Mouse (Mus musculus): ENCODE measurements at regions not wholly inside any gene's neighbourhood (a gene's known extent, or its start where the extent isn't known, plus 50 kb on each side); places are given as distances from the start of the nearest gene placed in this dataset.

DNA sequence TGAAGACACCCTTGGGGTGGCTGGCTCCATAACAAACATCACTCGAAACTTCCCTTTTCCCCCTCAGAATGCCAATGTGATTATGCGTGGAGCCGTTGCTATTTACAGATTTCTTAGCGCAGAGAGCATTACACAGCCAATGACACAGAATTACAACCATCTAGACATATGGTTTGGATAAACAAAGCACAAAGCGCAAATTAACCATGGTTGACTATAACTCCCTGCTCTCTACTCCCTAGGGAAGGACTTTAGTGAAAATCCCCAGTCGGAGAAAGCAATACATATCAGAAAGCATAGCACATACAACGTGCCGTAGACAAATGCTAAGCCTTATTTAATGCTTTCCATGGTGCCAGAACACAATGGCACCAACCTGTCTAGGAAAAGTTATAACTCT, 131.8 kb downstream of the Tshz3 start:
- no peak for DNase-seq (ENCODE audit: extremely low spot score in 1 of 2, low spot score in 2 of 2)
- H3K4me3 ChIP-seq = no peak overlapping the region
- no peak for TF ChIP-seq CTCF (IDR thresholded peaks at IDR 0.05)
- intact Hi-C loops (cut with DNase I) = no loop called here
- H3K27ac ChIP-seq = no peak overlapping the region

- TF ChIP-seq CTCF (IDR thresholded peaks at IDR 0.05) = no peak
- Histone ChIP-seq H3K4me3 (no peak overlapping the region), H3K27ac (no peak overlapping the region)
- intact Hi-C loops (cut with DNase I) = no loop called here
- no peak for DNase-seq (ENCODE audit: extremely low spot score in 1 of 2, low spot score in 2 of 2)
These were observed 132.2 kb downstream of the Tshz3 start for GRCm38 (mm10) chr7:36830155-36830554.

- DNase-seq (ENCODE audit: extremely low spot score in 1 of 2, low spot score in 2 of 2) = no peak
- H3K4me3 ChIP-seq = no peak overlapping the region
- intact Hi-C loops (cut with DNase I) = no loop called here
- no peak overlapping the region for H3K27ac ChIP-seq
- TF ChIP-seq CTCF (IDR thresholded peaks at IDR 0.05) = no peak
These were observed 150.4 kb downstream of the Tshz3 start for GRCm38 (mm10) chr7:36848279-36848678.

DNA sequence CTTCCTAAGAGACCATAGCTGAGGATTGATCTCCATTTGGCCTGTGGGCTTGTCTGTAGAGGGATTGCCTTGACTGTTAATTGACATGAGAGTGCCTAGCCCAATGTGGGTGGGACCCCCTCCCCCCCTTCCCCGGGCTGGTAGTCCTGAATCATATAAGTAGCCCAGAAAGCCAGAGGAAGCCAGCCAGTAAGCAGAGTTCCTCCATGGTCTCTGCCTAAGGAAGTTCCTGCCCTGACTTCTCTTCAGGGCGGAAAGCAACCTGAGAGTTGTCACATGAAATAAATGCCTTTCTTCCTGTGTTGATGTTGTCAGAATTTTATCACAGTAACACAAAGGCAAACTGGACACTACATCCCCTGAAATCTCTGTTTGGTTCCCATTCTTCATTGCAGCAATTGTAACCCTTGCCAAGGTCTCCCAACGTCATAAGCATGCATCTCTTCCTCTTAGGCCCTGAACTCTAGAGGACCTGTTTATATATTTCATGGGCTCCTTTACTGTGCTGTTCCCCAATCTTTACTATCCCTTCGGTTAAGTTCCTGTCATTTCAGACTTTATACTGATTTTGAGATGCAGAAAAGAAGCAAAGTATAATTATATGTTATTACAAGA, 153.5 kb downstream of the Tshz3 start:
- no peak for DNase-seq (ENCODE audit: extremely low spot score in 1 of 2, low spot score in 2 of 2)
- intact Hi-C loops (cut with DNase I) = no loop called here
- TF ChIP-seq CTCF (IDR thresholded peaks at IDR 0.05) = no peak
- Histone ChIP-seq H3K27ac (no peak overlapping the region), H3K4me3 (no peak overlapping the region)

DNA sequence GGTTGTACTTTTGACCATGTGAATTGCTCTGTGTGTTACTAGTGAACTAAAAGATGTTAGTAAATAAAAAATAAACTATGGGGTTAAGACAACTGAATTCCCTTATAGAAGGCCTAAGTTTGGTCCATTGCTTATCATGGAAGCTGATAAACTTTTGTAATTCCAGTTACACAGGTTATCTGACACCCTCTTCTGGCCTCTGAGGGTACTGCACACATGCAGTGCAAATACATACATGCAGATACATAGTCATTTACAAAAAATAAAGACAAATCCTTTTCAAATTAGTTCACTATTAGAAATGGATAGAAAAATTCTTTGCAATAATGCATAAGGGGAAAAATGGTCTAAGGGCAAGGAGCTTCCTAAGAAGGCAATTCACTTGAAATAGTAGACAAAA, 156.4 kb downstream of the Tshz3 start:
- no peak overlapping the region for H3K27ac ChIP-seq
- TF ChIP-seq CTCF (IDR thresholded peaks at IDR 0.05) = peak; percentile 25
- no peak overlapping the region for H3K4me3 ChIP-seq
- DNase-seq (ENCODE audit: extremely low spot score in 1 of 2, low spot score in 2 of 2) = no peak
- intact Hi-C loops (cut with DNase I) = no loop called here

- DNase-seq (ENCODE audit: extremely low spot score in 1 of 2, low spot score in 2 of 2) = no peak
- H3K4me3 ChIP-seq = no peak overlapping the region
- H3K27ac ChIP-seq = no peak overlapping the region
- intact Hi-C loops (cut with DNase I) = no loop called here
- TF ChIP-seq CTCF (IDR thresholded peaks at IDR 0.05) = no peak
These were observed 161.5 kb downstream of the Tshz3 start for GRCm38 (mm10) chr7:36859428-36859827.

GRCm38 (mm10) chr7:36862481-36862880, 164.6 kb downstream of the Tshz3 start:
- no peak for TF ChIP-seq CTCF (IDR thresholded peaks at IDR 0.05)
- no peak for DNase-seq (ENCODE audit: extremely low spot score in 1 of 2, low spot score in 2 of 2)
- peak overlapping the region; percentile 15; the same call in 1 of the 2 replicates for H3K27ac ChIP-seq
- intact Hi-C loops (cut with DNase I) = loop anchor here (5.0 to 10.0 kb wide), 6 partner anchors 128 to 968 kb away; no protein-coding TSS in a partner anchor
- H3K4me3 ChIP-seq = no peak overlapping the region

DNA sequence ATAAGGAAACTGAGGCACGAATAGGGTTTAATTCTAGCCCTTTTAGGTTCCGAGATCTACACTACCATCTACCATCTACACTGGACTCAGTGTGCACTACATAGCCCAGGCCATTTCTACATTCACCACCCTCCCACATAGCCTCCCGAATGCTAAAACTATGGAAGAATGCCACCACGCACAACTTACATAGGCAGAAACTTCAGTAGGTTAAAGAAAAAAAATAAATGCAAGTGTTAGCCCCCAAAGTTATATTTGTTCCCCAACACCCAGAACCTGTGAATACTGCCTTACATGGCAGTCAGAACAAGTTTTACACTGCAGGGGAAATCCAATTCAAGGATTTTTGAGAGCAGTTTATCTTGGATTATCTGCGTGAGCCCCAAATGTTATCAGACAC, 165.8 kb downstream of the Tshz3 start:
- H3K27ac ChIP-seq = peak overlapping the region; percentile 72; the same call in 1 of the 2 replicates
- no peak overlapping the region for H3K4me3 ChIP-seq
- intact Hi-C loops (cut with DNase I) = loop anchor here (2.0 to 10.0 kb wide), 7 partner anchors 49 to 969 kb away; no protein-coding TSS in a partner anchor
- no peak for DNase-seq (ENCODE audit: extremely low spot score in 1 of 2, low spot score in 2 of 2)
- no peak for TF ChIP-seq CTCF (IDR thresholded peaks at IDR 0.05)

GRCm38 (mm10) chr7:36864675-36865074, 166.8 kb downstream of the Tshz3 start:
- peak in 1 of 2 experiments; percentile 24 for DNase-seq (ENCODE audit: extremely low spot score in 1 of 2, low spot score in 2 of 2)
- Histone ChIP-seq H3K4me3 (no peak overlapping the region), H3K27ac (peak overlapping the region; percentile 72)
- intact Hi-C loops (cut with DNase I) = loop anchor here (2.0 to 10.0 kb wide), 7 partner anchors 48 to 970 kb away; no protein-coding TSS in a partner anchor
- TF ChIP-seq CTCF (IDR thresholded peaks at IDR 0.05) = no peak

DNA sequence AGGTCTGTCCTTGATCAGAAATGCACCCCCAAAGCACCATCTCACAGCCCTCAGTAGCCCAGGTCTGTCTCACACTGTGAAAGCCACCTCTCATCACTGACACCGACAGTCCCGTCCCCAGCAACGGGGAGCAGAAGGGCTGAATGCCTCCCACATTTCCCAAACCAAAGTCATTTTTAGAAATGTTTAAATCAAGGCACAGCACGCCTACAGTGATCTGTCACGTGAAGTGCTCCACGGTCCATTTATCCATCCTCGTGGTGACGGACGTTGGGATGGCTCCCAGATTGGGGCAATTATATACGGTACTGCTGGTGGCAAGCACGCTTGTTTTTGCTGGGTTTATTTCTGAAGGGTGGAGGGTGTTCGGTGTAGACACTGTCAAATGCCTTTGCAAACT, 168.7 kb downstream of the Tshz3 start:
- no peak for TF ChIP-seq CTCF (IDR thresholded peaks at IDR 0.05)
- DNase-seq (ENCODE audit: extremely low spot score in 1 of 2, low spot score in 2 of 2) = peak in 1 of 2 experiments; percentile 41
- peak overlapping the region; percentile 62; the same call in 1 of the 2 replicates for H3K27ac ChIP-seq
- intact Hi-C loops (cut with DNase I) = loop anchor here (10.0 kb wide), 4 partner anchors 132 to 972 kb away; no protein-coding TSS in a partner anchor
- H3K4me3 ChIP-seq = no peak overlapping the region

DNA sequence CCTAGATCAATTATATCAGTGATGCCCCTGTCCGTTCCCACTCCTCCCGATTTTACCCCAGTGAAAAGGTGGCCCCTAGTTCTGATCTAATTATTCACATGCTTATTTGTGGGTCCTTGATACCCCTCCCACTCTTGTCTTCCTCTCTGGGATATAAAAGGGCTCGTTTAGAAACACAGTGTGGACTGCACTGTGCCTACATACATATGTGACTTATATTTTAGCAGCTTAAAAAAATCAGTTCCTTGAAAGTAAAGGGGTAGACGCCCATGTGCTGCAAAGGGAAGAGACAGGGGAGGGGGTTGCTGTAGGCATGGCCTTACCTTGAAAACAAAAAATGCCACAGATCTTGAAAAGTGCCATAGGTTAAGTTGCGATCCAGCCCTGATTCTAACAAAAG, 176.1 kb downstream of the Tshz3 start:
- no peak for DNase-seq (ENCODE audit: extremely low spot score in 1 of 2, low spot score in 2 of 2)
- no peak for TF ChIP-seq CTCF (IDR thresholded peaks at IDR 0.05)
- intact Hi-C loops (cut with DNase I) = no loop called here
- Histone ChIP-seq H3K4me3 (no peak overlapping the region), H3K27ac (peak overlapping the region; percentile 24; the same call in 1 of the 2 replicates)

DNA sequence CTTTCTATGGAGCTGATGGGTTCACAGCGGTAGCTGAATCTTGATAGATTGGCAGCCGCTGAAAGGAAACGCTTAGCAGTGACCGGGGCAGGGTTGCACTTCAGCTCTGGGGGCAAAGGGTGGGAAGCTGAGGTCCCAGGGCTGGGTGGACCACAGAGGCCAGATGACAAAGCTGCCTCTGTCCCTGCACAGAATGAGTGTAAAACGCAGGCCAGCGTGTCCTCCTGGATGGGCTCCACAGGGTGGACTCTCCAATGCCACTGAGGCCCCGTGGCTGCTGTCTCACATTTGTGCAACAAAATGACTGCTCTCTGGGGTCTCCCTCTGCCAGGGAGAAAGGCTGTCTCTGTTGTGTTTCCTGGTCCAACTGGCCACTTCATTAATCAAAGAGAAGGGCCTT, 179.8 kb downstream of the Tshz3 start:
- intact Hi-C loops (cut with DNase I) = no loop called here
- Histone ChIP-seq H3K27ac (no peak overlapping the region), H3K4me3 (no peak overlapping the region)
- no peak for TF ChIP-seq CTCF (IDR thresholded peaks at IDR 0.05)
- no peak for DNase-seq (ENCODE audit: extremely low spot score in 1 of 2, low spot score in 2 of 2)

Data from left cerebral cortex, adult 2 months (tissue).